Mouse (Mus musculus) left cerebral cortex, postnatal 4 days (tissue): ENCODE measurements at regions not wholly inside any gene's neighbourhood (a gene's known extent, or its start where the extent isn't known, plus 50 kb on each side); places are given as distances from the start of the nearest gene placed in this dataset.
"Not testable (repeated sequence)": the region's sequence is repeated elsewhere in the genome, so short reads cannot be mapped to it uniquely, and the experiment has no call there.

ENCODE experiments used
- DNase-seq: peaks from one replicate; pipeline ENCODE4 v3.0.0-alpha.2; 2022
- intact Hi-C: fragments of 180-260 bp; cut with DNase I; formaldehyde crosslinking; loops from one replicate; pipeline ENCODE4 v1.15.1; 2025

- intact Hi-C loops: no loop called here
- no peak for DNase-seq
Observed at GRCm38 (mm10) chr5:52016992-52017391, 173.3 kb downstream of the Dhx15 start.

- no peak for DNase-seq
- intact Hi-C loops: no loop called here
Observed at GRCm38 (mm10) chr5:52015786-52016185, 174.5 kb downstream of the Dhx15 start.

- no peak for DNase-seq
- intact Hi-C loops: no loop called here
Observed at GRCm38 (mm10) chr5:52010426-52010825, 179.9 kb downstream of the Dhx15 start.

DNA sequence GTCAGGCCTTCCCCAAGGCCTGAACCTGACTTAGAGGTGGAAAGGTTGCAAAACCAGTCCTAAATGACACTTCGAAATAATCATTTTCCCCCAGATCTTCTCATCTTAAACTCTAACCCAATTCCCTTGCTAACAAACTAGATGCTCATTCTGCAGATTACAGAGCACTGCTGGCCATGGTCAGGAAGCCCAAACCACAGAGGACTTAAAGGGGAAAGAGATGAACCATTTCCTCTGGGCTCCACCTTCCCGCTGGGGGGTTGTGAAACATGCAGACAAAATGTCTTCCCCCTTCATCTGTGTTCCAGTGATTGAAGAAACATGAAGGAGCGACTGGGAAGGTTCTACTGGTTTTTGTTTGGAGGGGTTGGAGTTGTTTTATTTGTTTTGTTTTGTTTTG is 181.4 kb downstream of the Dhx15 start:
- no peak for DNase-seq
- intact Hi-C loops: no loop called here

GRCm38 (mm10) chr5:52006843-52007242 is 183.5 kb downstream of the Dhx15 start:
- no peak for DNase-seq
- intact Hi-C loops: no loop called here

GRCm38 (mm10) chr5:51990847-51991610 is 199.3 kb downstream of the Dhx15 start:
- intact Hi-C loops: no loop called here
- no peak for DNase-seq

DNA sequence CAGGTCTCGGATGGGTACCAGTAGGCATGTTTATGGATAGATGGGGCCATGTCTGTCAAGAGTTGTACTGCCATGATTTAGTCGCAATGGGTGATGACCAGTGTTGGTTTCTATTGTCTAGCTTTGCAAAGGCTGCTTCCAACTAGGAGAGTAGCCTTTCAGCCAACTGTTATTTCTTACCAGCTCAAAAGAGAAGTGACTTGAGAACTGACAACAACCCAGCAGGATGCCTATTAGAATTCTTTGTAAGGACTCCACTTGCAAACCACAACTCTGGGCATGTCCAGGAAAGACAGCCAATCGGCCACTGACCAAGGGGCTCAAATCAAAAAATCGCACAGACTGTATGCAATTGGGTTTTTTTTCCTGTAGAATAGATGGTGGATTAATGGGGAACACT is 200.9 kb downstream of the Dhx15 start:
- no peak for DNase-seq
- intact Hi-C loops: no loop called here

GRCm38 (mm10) chr5:51988913-51989312 is 201.4 kb downstream of the Dhx15 start:
- no peak for DNase-seq
- intact Hi-C loops: no loop called here

- DNase-seq: peak; percentile 19
- intact Hi-C loops: no loop called here
Observed at GRCm38 (mm10) chr5:51984966-51985365, 205.3 kb downstream of the Dhx15 start.

DNA sequence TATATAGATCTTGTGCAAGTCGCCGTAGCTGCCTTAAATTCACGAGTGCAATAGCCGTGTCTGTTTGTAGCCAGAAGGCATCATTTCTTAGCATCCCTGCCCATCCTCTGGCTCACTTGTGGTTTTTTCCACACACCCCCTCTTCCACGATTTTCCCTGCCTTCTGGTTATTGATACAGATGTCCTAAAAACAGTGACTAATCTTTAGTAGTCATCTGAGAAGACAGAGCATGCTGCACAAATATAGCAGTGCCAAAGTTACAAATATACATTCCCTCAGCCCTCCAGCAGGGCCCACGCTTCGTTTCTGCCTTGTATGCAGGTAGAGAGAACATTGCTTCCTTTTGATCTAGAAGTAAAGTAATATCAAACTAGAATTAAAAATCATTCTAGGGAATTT is 207.5 kb downstream of the Dhx15 start:
- intact Hi-C loops: no loop called here
- no peak for DNase-seq

DNA sequence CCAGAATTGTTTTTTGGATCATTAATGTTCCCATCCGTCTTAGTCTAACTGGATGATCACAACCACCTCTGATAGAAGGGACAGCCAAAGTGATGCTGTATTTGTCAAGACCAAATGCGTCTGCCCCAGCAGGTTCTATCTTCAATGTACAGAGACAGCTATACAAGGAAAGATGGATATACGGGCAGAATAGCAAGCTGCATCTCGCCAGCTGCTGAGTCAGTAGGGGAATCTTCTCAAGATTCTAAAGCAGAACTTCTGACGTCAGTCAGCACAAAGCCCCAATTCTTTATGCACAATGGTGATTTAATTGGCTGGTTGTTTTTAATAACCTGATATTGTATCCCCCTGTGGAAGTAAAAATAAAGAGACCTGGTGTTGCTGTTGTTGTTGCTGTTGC is 209.4 kb downstream of the Dhx15 start:
- intact Hi-C loops: no loop called here
- DNase-seq: no peak

GRCm38 (mm10) chr5:51952499-51952898 is 237.8 kb downstream of the Dhx15 start:
- DNase-seq: no peak
- intact Hi-C loops: no loop called here

DNA sequence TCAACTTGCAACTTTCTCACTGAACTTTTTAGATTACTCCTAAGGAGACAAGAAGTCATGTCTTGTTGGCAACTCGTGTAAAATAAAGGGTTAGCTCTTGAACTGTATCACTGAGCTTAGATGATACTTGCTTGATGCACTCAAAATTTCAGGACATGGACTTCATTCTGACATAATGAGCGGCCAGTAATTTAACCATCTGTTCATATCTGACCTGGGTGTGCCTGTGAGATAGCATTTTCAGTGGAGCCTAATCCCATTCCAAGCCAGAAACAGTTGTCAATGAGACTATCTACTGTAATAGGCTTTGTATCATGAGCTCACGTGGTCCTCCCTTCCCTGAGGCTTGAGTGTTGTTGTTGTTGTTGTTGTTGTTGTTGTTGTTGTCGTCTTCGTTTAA is 240.3 kb downstream of the Dhx15 start:
- no peak for DNase-seq
- intact Hi-C loops: no loop called here

DNA sequence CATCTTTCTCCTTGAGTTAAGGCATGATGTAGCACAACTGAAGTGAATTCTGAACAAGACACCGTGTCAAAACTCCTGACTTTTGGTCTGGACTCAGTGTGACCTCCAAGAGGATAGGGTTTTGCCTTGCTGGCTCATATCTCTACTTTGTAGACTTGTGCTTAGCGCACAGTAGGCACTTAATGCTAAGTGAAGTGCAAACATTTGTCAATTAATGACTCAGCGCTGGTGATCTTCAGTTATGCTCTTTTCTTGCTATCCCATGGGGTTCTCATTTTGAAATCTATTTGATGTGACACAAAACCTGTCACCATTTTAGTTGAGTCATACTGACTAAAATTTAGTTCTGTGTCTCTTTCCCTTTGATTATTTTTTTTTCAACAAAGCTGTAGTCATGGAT is 244.3 kb downstream of the Dhx15 start:
- intact Hi-C loops: no loop called here
- no peak for DNase-seq

GRCm38 (mm10) chr5:51941925-51942291 is 248.4 kb downstream of the Dhx15 start:
- DNase-seq, intact Hi-C loops: not testable (repeated sequence)

GRCm38 (mm10) chr5:51941255-51941924 is 248.9 kb downstream of the Dhx15 start:
- intact Hi-C loops: no loop called here
- no peak for DNase-seq

DNA sequence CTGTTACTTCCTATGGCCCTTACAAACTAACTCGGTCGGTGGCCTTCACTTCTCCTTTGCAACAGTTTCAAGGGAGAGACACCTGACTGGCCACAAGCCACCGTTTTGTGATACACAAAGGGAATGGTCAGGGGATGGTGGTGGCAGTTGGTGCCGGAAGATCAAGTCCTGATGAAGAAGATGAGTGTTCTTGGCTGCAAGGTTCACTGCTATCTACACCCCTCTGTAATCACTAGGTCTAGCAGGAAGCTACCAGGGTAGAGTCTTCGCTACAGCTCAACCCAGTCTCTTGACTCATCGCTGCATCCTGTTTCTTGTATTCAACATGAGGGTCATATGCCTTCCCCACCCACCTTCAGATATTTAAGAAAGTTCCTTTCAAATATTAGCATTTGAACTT is 251.5 kb downstream of the Dhx15 start:
- intact Hi-C loops: no loop called here
- no peak for DNase-seq

GRCm38 (mm10) chr5:51937320-51937719 is 253.0 kb downstream of the Dhx15 start:
- intact Hi-C loops: no loop called here
- DNase-seq: no peak

DNA sequence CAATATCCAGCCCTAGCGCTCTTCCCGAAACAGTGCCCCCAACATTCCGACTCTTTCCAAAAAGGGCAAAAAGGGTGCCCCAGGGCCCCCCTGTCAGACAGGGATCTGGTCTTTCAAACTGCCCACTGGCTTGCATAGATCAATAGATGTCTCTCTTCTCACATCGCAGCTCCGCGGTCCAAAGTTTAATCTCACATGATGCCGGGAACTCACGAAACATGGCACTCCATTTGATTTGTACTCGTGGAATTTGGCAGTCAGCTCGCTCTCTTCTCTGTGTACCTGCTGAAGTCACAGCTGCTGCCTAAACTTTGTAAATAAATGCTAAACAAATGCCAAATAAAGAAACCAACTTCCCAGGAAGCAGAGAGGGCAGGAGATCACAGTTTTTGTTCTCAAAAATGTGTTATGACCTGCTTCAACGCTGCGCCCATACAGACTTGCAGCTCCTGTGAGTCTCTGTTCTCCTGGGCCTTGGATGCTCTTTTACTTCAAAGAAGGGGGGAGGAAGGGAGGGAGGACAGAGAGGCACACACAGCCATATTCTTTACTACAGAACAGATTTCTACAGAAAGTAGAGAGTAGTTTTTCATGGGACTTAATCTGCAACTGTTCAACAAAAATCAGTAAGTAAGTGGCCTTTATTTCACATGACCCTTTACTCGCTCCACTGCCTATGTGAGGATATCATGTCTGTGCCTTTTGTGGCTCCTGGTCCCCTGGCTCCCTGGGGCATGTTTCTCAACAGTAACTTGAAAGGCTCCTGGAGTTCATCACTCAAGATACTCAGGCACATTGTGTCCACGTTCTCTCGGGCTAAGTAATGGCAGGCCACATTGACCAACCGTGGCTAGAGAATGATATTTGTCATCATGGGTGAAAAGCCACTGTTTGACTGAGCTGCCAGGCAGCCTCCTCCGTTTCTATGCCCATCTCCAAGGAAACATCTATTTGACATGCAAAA is 254.6 kb downstream of the Dhx15 start:
- DNase-seq: no peak
- intact Hi-C loops: no loop called here

- intact Hi-C loops: no loop called here
- no peak for DNase-seq
Observed at GRCm38 (mm10) chr5:51934910-51935309, 255.4 kb downstream of the Dhx15 start.

- intact Hi-C loops: no loop called here
- DNase-seq: no peak
Observed at GRCm38 (mm10) chr5:51933331-51933730, 257.0 kb downstream of the Dhx15 start.
